Mouse (Mus musculus) ovary, postnatal 14 days (tissue): ENCODE measurements around the gene Borcs7.

ENCODE experiments used
- DNase-seq: peaks from one replicate; pipeline ENCODE4 v3.0.0; 2022; ENCODE audit warnings: low spot score

Borcs7 gene

GRCm38 (mm10) chr19:46662784-46663183, 26.9 kb upstream of the Borcs7 start:
- no peak for DNase-seq

DNA sequence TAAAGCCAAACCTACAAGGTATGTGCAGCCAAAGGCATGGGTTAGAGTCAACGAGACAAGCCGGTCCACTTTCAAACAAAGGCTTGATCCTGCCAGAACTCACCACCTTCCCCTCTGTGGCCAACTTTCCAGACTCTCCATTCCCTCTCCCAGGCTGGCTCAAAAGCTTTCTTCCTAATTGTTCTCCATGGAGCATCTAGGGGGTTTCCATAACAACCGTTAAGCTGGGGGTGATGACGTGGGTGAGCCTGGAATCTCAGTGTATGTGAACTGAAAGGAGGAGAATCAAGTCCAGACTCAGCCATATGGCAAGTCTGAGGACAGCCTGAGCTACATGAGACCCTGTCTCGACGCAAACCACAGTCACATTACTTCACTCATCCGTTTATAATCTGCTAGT, 24.2 kb upstream of the Borcs7 start:
- DNase-seq: no peak

- DNase-seq: no peak
Measured at GRCm38 (mm10) chr19:46667300-46667699, 22.4 kb upstream of the Borcs7 start.

DNA sequence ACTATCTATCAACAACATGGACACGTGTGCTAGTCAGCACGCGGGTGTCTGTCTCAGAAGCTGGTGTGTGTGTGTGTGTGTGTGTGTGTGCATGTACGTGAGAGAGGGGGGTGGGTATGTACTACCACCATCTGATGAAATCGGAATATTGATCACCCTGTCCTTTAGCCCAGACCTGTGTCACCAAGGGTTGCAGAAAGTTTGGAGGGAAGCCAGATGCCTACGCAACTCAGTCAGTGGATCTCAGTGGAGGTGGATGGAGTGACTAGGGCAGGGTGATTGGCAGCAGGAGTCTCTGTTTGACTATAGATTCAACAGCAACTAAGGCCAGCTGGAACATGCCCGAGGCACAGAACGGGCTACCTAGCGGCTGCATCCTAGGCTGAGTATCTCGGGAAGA, 21.4 kb upstream of the Borcs7 start:
- no peak for DNase-seq

GRCm38 (mm10) chr19:46669802-46670201, 19.9 kb upstream of the Borcs7 start:
- no peak for DNase-seq

GRCm38 (mm10) chr19:46670691-46671090, 19.0 kb upstream of the Borcs7 start:
- peak; percentile 61 for DNase-seq

DNA sequence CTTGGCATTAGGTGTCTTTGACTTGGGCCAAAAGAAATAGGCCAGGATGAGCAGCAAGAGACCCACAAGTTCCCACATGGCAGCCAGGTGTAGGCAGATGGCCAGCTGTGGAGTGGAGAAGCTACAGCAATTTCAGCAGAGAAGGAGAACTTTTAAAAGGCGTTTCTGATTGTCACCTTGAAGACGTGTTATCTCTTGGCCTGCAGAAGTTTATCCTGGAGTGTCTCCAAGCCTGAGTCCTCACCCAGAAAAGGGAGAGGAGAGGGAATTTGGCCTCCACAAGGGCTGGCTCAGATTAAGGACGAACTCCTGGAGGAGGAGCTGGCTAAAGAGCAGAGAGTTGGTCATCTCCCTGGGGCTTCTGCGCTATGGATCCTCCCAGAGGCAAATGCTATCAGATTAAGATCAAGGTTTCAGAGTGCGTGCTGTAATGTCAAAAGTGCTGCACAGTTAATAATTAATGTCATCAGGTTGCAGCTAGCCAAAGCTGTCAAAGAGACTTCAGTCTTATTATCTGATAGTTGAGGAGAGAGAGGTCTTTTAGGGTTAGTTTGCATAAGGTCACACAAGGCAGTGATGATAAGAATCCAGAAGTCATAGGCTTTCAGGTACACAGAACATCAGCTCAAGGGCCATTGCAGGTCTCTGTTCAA, 16.8 kb upstream of the Borcs7 start, which contains the start of gene Cyp17a1:
Gene Cyp17a1 (minus strand): TSS at position 407 of the 653 bp plus-strand sequence.
- DNase-seq: no peak

- DNase-seq: no peak
Measured at GRCm38 (mm10) chr19:46675641-46676040, 14.1 kb upstream of the Borcs7 start.

DNA sequence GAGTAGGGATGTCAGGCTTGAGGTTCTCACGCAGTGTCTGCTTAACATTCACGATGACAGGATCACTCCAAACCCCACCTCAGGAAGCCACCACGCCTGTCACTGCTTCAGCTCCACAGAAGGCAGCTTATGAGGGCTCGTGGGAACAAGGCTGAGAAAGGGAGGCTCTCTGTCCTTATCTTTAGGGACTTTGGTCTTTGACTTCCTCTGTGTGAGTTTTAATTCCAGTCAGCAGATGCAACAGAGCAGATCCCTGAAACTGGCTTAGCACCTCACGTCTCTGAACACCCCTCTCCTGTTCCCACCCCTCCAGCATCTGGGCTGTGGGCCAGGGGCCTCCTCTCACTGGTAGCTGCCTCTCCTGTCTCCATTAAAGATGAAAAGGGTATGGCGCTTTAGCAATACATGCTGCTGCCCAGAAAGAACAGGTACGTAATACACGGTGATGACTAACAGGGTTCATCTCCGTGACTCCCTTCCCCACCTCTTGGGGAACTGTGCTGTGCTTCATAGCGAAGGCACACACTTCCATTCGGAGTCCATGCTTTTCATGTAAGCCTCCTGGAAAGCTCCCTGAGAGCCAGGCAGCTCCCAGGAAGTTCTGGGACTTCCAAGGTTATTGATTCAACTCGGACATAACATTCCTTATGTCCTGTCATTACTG, 9.9 kb upstream of the Borcs7 start:
- no peak for DNase-seq

- no peak for DNase-seq
Measured at GRCm38 (mm10) chr19:46690387-46690786, 681 bp downstream of the Borcs7 start.

GRCm38 (mm10) chr19:46691078-46691477, 1.4 kb downstream of the Borcs7 start:
- no peak for DNase-seq

DNA sequence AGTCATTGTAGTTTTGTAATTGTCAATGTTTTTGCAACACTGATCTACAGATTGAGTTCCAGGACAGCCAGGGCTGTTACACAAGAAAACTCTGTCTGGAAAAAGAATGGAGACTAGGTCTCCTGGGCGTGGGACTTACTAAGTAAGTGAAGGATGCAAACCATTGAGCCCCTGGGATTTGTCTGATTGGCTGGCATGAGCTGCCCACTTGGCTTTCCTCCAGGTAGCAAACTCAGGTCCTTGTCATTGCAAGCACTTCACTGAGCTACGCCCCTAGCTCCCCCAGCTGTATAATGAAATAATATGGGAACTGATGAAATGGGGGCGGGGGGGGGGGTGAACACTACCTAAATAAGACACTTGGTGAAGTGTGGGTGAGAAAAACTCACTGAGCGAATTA, 3.4 kb downstream of the Borcs7 start:
- DNase-seq: no peak

- DNase-seq: no peak
Measured at GRCm38 (mm10) chr19:46696482-46696881, 6.8 kb downstream of the Borcs7 start.

DNA sequence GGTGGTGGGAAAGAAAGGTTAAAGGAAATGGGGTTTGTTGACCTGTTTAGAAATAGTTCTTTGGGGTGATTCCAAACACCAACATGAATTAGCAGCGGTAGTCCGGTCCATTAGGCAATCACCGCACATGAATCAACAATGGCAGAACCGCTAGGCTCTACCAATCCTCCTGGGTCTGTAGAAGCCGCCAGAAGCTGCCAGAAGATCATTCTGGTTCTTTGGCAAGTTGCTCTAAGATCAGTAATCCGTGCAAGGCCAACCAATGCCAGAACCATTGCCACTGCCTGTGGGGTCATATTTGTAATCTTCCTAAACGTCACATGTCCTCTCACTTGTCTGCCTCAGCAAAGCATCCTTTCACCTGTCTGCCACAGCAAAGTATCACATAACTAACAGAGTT, 7.2 kb downstream of the Borcs7 start:
- DNase-seq: no peak

GRCm38 (mm10) chr19:46697840-46698517, 8.3 kb downstream of the Borcs7 start:
- DNase-seq: no peak

- no peak for DNase-seq
Measured at GRCm38 (mm10) chr19:46699011-46699481, 9.3 kb downstream of the Borcs7 start.

DNA sequence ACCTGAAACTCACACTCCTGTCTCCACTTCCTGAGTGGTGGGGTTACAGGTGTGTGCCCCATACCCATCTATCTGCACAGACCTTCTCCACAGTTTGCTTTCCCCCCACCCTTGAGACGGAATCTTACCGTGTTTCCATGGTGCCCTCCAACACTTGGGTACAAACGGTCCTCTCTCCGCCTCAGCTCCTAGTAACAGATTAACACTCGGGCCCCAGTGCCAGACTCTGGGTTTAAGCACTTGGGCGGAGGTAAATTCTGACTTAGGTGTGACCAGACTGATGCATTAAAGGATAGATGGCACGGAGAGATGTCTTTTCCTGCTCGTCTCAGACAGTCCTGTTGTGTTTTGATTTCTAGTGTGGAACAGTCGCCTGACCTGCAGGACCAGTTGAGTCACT, 11.4 kb downstream of the Borcs7 start:
- DNase-seq: no peak

DNA sequence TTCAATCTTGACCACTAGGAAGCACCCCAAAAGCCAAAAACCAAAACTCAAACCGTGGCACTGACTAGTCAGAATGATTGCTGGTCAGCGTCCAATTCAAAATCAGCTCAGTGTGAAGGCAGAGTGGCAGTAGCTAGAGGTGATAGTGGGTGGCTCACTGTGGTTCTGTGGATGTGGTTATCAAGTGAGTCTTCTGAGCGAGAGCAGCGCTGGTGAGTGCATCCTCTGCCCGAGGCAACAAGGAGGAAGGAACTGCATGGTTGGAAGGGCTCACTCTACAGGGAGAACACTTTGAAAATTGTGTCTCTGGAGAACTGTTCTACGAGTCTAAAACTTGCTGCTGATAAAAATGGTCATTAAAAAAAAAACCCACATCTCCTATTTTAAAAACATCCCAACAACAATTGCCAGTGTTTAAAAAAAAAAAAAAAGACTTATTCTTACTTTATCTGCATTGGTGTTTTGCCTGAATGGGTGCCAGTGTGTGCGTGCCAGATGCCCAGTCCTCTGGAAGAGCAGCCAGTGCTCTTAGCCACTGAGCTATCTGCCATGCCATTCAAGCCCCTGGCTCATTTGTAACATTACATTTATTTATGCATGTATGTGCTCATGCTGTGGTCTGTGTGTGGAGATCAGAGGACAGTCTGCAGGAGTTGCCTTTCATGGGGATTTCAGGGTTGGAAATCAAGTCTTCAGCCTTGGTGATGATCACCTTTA, 16.2 kb downstream of the Borcs7 start:
- no peak for DNase-seq

GRCm38 (mm10) chr19:46706540-46707295, 17.0 kb downstream of the Borcs7 start:
- no peak for DNase-seq

GRCm38 (mm10) chr19:46707296-46708151, 17.8 kb downstream of the Borcs7 start, which contains the start of gene As3mt:
TSS of gene As3mt (plus strand) at chr19:46707458.
- DNase-seq: peak; percentile 56

DNA sequence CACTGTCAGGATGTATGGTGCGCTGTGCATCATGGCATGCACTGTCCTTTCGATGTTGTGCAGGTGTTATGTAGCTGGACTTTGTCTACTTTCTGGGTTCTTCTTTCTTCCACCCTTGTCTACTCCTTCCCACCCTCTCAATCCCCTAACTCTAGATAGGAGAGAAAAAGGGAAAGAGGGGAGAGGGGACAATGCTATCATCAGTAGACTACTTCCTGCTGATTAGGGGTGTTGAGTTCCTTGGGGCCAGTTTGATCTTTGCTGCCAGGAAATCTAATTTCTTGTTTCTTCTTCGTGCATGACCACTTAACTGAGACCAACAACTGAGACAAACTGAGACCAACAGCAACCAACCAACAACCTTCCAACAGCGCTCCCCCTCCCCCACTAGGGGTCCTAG, 20.9 kb downstream of the Borcs7 start:
- no peak for DNase-seq
